Mouse (Mus musculus) gastrocnemius, postnatal 4 days (tissue): ENCODE measurements around the gene Kansl3. TPM values are rescaled to one million over a fixed set of nuclear protein-coding genes. Genes with fewer than 3 reads are reported as not detected.

ENCODE experiments used
- DNase-seq, 2 experiments: peaks; one replicate each; pipeline ENCODE4 v3.0.0; 2021 to 2022; ENCODE audit warnings: low spot score in 2 of 2, mixed read lengths in 2 of 2
- total RNA-seq, 2 experiments: library from RNA; stranded (reverse); gene quantifications; 2 replicates each; pipeline ENCODE4 v1.2.3; 2021

The Kansl3 gene
- total RNA-seq, 2 experiments from 2014 or later = 42.7 to 55.6 TPM

DNA sequence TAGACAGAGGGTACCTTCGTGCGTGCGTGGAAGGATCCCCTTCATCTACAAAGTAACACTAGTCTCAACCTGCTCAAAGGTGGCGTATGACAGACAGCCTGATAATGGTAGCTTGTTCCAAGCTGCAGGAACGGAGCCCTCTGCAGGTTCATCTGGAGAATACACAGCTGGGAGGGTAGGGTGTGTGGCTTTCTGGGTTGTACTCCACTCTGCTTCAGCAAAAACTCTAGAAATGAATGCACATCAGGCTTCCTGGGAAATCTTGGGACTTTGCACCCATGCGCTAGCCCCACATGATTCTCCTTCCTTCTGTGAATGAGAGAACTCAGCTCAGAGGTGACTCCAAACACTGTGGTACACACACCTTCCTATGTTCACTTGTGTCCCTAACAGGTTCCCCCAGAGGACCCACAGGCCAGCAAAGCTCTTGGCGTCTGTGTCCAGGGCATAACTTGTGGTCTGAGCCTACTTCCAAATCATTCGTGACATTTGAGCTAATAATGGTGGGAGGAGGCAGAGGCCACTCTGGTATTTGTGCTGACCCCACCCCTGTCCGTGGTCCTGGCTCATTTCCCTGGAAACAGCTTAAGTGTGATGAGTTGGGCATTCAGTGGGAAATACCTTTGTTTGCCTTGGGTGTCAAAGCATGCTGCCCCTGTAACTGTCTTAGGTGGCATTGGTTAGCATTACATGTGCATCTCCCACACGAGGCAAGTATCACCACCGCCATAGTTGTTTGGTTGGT is 47.0 kb downstream of the Kansl3 start:
- DNase-seq = no peak

DNA sequence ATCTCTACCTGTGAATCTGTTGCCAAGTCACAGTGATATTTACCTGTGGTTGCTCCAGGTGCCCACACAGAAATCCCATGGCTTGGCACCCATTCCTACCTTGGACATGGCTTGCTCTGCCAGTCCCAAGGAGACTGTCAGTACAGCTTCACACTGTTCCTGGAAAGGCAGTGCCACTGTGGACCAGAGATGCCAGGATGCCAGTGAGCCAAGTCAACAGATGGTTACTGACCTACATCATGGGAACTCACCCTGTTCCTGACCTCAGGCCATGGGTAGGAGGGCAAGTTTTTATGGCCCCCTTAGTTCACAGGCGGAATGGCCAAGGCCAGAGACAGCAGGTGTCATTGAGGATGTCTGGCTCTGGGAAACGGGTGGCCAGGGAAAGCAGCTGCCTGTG is 47.8 kb downstream of the Kansl3 start:
- no peak for DNase-seq

DNA sequence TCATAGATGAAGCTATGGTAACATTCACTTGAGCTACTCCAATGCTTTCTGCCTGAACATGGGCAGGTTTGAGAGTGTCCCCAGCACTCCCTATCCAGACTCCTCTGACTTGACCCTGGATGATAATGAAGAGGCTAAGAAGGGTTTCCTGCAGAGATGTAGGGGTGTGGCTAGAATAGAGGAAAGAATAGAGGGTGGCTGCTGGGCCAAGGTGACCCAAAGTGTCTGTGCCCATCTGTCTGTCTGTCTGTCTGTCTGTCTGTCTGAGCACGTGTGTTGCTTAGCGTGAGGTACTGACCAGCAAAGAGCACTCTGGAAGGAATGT is 53.2 kb downstream of the Kansl3 start:
- DNase-seq = no peak

DNA sequence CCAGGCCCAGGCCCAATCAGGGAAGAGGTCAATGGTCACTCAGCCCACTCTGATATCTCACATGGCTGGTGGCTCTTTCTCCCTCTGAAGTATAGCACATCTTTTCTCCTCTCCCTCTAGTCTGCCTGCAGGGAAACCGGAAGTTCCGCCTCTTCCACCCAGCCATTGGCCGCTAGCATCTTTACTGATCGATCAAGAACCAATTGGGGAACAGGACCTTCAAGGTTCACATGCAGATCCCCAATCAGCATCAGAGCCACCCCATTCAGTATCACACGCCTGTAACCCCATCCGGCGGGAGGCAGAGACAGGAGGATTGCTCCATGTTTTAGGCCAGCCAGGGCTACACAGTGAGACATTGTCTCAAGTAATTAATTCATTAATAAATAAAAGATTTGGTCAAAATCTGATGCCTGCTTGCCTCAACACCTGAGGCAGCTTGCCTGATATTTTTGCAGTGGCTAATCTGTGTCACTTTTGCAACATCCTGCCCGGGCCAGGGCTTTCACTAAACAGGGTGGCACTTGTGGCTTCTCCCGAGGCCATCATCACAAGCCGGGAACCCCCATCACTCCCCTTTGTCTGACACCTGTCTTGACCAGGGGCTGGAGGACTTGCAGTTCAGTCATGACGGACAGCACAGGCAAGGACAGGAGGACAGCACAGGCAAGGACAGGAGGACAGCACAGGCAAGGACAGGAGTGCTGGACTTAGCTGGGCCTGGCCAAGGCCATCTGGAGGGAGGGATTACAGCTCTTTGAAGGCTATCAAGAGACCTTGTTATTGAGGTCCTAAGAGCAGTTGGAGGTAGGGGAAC is 53.8 kb downstream of the Kansl3 start:
- DNase-seq = no peak

DNA sequence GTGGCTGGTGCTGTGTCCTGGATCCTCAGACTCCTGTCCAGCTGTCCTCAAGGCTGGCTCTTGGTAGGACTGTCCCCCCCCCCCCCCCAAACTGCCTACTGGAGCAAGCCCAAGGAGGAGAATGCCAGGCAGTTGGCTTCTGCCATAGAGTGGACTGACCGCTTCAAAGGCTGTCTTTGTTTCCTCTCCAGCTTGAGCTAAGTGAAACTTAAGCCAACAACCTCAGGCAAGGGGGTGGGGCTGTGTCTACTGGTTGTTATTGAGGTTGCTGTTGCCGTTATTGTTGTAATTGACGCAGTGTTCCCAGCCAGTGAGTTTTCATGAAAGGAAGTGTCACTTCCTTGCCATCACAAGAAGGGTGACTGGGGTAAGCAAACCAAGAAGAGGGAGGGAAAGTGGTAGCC is 59.5 kb downstream of the Kansl3 start:
- DNase-seq = no peak

DNA sequence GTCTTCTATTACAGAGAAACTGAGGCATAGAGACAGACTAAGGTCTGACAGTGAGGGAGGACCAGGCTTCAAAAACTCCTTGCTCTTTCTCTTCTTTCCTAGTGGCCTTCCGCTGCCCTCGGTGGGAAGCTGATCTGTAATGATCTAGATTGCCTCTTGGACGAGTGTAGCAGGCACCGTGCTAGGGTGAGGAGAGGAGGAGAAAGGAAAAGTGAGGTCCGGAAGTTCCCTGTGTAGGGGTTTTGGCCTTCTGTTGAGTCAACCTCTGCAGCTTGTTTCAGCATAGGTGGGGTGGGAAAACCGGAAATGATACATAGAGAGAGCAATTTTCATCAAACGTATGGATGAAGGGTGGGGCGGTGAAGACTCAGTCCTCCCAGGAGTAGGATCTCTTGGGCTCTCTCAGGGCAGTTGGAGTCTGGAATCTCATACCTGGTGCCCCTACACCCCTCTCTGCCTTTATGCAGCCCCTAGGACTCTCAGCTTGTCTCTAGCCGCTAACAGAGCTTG is 60.0 kb downstream of the Kansl3 start:
- DNase-seq = no peak

DNA sequence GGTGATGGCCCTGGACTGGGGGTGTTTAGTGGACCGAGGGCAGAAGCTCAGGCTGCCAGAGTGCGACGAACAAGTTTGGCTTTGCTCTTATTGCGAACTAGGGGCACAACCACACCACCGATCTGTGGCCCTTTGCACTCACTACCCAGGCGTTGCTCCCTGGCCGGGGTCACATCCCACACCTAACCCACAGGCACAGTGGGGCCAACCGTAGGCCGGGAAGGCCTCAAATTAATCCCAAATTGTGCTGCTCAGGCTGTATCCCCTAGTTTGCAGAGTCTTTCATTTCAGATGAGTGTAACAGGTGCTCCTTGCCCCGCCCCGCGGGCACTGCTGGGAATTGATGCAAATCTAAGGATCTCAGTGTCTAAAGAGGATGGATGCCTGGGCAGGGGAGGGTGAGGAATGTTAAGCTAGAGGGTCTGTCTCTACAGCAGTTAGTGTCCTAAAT is 60.5 kb downstream of the Kansl3 start:
- DNase-seq = no peak

DNA sequence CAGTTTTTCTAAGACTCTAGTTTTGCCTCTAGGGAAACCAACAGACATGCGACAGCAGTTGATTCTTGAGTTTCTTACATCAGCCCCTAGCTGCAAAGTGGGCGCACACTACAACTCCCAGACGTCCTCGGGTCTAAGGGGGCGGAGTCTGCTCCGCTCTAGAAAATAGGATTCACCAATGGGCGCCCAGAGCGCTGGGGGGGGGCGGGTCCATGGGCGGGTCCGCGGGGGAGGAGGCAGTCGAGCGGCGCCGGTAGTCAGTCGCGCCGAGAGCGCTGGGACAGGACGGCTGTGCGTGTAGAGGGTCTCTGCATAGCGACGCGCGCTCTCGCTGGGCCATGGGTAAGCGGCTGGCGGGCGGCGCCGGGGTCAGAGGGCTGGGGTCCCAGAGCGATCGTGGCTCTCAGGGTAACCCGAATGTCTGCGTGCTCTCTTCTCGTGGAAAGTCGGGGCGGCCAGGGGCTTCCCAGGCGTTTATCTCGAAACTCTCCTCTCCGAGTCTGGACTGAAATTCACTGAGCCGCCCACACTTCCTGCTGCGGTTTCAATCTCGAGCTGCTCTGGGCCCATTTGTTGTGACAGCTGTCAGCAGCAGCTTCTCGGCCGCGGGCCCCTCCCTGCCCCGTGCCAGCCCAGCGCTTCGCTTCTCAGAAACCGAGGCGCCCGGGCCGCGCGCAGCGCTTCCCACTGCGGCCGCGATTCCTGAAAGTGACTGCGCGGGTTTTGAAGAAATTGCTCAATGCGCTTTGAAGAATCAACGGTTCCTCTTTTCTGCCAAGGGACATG is 61.3 kb downstream of the Kansl3 start, which contains the start of gene Arid5a:
Gene Arid5a, plus strand, starts transcription at position 239 of the 786 bp plus-strand sequence.
- DNase-seq = peak; percentile 69 to 86

DNA sequence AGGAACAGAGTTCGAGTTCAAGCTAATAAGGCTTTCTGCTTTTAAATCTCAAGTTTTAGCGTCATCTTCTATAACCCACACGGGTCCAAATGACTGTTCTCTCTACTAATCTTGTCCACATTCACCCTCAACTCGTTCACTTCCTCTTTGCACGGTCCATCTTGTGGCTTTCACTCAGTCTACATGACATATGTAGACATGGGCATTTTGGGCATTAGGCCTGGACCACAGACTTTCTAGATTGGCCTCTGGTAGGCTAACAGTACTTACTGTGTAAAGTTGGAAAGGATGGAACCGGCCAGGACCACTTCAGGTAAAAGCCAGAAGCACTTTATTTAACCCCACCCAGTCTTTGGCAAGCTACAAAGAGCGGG is 61.9 kb downstream of the Kansl3 start:
- DNase-seq = no peak

DNA sequence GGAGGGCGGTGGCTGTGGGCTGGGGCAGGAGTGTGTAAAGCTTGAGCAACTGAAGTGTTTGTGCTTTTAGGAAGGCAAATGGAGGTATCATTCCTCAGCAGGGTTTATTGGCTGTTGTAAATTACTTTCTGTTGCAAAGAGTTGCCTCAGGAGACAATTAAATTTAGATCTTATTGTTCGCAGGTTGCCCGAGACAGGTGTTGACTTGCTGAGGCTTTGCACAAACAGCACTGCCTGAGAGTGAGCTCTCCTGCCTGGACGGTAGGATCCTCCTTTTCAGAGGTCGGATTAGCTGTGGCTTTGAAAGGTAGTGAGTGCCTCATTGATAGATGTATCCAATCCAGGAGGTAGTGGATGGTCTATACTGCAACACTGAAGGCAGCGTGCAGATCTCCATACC is 62.9 kb downstream of the Kansl3 start:
- DNase-seq = no peak

DNA sequence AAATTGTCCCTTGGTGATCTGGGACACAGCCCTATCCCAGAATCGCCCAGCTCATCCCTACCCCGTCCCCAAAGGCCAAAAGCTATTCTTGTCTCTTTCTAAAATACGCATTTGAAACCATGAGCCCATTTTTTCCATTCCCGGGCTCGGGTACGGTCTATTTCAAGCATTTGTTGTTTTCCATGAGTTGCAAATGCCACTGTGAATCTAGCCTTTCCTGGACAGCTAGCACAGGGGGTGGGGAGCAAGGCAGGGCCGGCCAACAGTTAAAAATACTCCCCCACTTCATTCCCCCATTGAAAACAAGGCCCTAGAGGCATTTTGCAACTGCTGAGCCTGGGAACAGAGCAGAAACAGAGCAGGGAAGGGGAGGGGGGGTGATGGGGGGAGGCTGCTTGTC is 64.2 kb downstream of the Kansl3 start:
- DNase-seq = no peak

DNA sequence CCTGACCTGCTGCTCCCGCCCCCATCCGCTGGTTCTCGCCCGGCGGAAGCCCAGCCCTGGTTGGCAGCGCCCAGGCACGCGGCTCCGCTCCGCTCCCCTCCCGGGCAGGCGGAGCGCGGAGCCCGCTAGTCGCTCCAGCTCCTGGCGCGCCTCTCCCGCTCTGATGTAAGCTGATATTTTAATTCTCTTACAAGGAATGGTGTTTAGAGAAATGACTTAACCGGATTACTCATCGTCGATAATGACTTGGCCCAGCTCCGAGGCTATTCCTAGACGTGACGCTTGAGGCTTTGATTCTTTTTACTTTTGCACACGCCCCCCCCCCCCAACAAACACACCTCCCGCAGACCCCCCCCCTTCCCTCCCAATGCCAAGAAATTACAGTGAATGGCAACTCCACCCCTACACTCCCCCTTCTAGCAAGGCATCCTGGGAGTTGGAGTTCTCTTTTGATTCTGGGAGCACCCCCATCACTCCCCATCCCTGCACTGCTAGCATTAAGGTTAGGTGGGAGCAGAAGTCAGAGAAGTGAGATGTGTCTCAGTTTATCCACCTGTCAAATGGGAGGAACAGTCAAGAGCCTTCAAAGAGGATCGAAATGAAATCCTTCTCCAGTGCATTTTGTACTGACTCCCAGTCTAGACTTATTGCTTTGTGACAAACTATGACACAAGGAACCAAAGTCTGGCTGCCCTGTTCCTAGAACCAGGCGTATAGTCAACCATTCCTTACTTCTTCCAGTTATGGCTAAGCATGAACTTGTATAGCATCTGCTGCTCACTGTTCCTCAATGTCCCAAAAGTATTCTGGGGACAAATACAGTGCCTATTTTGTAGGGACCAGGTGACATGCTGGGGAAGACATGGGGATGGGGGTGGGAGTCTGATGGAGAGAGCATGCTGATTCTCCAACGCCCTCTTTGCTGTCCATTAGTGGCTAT is 65.3 kb downstream of the Kansl3 start:
- peak; percentile 65 to 77 for DNase-seq

DNA sequence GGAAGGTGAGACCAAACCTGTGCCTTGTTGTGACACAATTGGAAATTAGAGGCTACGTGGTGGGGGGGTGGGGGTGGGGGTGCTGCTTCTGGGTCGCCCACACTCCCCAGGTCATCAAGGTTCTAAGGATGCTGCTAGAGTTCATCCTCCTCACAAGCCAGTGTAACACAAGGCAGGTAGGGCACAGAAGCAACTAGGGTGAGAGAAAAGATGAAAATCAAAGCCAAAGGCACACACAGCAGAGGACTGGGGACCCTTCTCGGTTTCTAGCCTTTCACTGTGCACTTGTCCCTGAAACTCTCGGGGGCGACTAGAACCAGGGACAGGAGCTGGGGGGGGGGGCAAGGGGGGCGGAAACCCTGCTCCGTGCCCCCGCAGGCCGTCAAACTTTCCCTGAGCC is 66.0 kb downstream of the Kansl3 start:
- DNase-seq = no peak

DNA sequence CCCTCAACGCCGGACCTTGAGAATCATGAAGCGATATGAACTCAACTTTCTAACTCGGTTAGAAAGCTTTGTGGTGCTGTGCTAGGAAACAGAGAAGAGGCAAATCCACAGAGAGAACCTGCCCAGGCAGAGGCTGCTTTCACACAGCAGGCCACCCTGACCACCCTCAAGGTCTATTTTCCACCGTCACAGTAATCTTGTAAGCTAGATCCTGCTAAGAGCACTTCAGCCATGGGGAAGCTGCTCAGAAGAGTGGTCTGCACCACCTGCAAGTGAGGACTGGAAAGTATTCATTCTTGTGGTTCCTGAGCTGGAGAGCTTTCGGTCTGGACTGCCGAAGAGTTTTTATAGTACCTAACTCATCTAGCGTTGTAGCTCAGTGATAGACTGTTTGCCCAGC is 66.7 kb downstream of the Kansl3 start:
- no peak for DNase-seq

DNA sequence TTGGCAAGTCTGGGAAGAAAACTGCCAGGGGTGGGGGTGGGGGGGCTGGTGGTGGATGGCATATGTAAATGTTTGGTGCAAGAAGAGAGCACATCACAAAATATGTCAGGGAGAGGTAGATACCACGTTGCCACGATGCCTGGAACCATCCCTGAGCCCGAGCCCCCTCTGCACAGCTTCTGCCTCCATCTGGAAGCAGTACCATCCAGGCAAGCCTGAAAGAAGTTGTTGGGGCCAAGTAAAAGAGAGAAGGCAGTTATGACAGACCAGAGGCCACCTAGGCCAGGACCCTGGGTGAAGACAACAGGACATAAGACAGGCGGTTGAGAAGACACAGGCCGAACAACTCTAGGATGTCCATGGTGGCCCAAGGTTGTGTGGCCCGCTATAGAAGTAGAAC is 68.5 kb downstream of the Kansl3 start:
- no peak for DNase-seq

DNA sequence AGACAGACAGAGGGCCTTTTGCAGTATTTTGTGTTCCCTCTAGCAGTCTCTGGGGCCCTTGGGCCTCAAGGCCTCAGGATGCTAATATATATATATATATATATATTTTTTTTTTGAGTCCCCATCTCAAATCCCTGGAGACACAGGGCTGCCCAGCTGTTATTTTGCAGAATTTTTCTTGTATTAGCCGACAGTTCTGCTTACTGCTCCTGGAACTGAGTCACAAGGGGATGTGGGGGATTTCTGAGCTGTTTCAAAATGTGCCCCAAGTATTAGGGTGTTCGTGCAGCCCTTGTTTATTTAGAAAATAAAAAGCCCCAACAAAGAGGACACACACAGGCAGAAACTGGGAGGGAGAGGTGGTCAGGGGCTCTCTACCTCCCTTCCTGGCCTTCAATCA is 69.3 kb downstream of the Kansl3 start:
- no peak for DNase-seq

DNA sequence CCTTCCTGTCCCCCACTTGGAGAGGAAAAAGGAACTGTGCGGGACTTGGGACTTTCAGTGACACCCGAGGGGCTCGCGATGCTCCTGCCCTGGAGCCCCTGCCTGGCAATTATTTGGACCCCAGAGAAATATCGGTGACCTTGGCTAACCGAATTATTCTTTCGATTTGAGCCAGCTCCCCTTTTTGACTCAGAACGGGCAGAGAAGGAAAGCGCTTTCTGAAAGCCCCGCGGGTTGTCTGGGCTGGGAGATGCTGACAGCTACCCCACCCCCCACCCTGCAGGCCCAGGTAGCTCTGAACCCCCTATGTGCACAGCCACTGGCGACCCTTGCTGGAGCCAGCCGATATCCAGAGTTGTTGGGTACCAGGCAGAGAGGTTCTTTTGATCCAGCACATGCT is 69.9 kb downstream of the Kansl3 start:
- no peak for DNase-seq

DNA sequence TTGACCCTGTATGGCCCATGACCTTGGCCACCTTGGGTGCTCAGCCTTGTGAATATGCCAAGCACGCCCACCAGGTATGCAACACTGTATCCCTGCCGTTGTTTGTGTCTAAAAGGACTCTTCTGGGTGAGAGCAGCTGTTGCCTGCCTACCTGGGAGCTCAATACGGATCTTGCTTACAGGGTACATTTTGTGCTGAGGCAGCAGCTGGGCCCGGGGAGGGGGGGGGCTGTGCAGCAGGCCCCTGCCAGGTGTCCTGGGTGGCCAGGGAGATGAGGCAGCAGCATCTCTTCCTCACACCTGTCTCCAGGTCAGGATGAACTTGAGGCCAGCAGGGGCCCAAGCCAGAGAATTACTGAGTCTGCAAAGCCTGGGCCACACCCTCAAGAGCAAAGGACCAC is 70.9 kb downstream of the Kansl3 start:
- DNase-seq = no peak

DNA sequence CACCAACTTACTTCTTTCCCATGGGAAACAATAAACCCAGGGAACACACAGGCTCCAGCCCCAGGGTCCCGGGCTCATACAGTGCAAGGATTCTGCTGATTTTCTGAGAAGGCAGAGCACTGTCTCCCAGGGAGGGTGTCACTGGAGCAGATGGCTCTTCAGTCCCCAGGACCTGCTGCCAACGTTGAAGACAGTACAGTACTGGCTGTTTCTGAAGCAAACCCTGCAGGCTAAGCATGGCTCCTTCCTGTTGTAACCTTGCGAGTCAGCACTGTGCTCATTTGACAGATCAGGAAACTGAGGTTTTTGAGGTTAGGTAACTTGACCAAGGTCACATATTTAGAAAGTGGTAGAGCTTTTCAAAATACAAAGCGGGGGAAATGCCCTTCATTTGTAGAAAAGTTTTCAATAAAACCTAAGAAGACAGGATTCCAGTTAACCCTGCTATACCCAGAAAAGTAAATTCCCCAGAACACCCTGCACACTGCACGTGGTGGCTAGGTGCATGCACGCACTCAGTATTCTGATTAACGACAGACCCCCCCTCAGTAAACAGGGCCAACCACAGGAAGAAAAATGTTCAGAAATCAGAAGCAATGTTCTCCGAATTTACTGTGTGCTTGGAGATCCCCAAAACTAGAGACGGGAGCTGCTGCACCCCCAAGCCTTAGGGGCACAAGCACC is 72.4 kb downstream of the Kansl3 start:
- no peak for DNase-seq

DNA sequence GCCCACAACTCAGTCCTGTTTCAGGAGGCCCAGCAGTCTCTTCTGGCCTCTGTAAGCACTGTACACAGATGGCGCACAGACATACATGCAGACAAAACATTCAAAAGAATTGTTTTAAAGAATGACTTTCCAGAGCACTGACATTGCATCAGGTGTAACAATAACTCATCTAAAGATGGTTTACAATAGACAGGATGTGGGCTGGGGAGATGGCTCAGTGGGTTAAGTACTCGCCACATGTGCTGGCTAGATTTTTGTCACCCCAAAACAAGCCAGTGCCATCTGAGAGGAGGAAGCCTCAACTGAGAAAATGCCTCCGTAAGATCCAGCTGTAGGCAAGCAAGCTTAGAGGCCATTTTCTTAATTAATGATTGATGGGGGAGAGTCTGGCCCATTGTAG is 74.6 kb downstream of the Kansl3 start:
- DNase-seq = no peak
